Mouse (Mus musculus) lung, embryonic 16.5 days (tissue): ENCODE data around the gene Nfkb1. TPM values are rescaled to one million over a fixed set of nuclear protein-coding genes. Genes with fewer than 3 reads are reported as not detected.

Experiments
- ATAC-seq: fragments of 200-750 bp; cut with Nextera tagmentation; 2 replicates; pipeline ENCODE4 v1.8.0; 2017; ENCODE audit warnings: low read depth, mild to moderate bottlenecking, moderate library complexity
- H3K27ac ChIP-seq: fragments of 300-500 bp; sonication (generic); 2 replicates; pipeline ENCODE4 v1.5.1; 2014; ENCODE audit warnings: mild to moderate bottlenecking, control low read depth, low read length
- H3K27me3 ChIP-seq: fragments of 300-500 bp; sonication (generic); 2 replicates; pipeline ENCODE4 v1.6.1; 2014; ENCODE audit warnings: low read depth, low read length, mixed read lengths; ENCODE audit not compliant: control insufficient read depth, insufficient read depth
- H3K36me3 ChIP-seq: fragments of 300-500 bp; sonication (generic); 2 replicates; pipeline ENCODE4 v1.6.1; 2014; ENCODE audit warnings: low read length; ENCODE audit not compliant: control insufficient read depth, insufficient read depth
- H3K4me1 ChIP-seq: fragments of 300-500 bp; sonication (generic); replicated peaks from 2 replicates; pipeline ENCODE4 v1.6.1; 2014; ENCODE audit warnings: low read length, mixed read lengths; ENCODE audit not compliant: control insufficient read depth, insufficient read depth
- H3K4me2 ChIP-seq: fragments of 300-500 bp; sonication (generic); 2 replicates; pipeline ENCODE4 v1.6.1; 2014; ENCODE audit warnings: low read depth, low read length, control low read depth
- H3K4me3 ChIP-seq: fragments of 300-500 bp; sonication (generic); 2 replicates; pipeline ENCODE4 v1.5.1; 2014; ENCODE audit warnings: mild to moderate bottlenecking, low read length, control low read depth
- H3K9ac ChIP-seq: fragments of 300-500 bp; sonication (generic); 2 replicates; pipeline ENCODE4 v1.6.1; 2014; ENCODE audit warnings: low read length, control low read depth
- H3K9me3 ChIP-seq: fragments of 300-500 bp; sonication (generic); 2 replicates; pipeline ENCODE4 v1.6.1; 2016; ENCODE audit warnings: low read length; ENCODE audit not compliant: control insufficient read depth
- WGBS: fragments of 180-500 bp; shearing (Covaris S2); extraction: QIAGEN DNeasy Blood & Tissue Kit; methylation state at CpG from one replicate; pipeline ENCODE4 v1.1.7; 2014; 5-methylcytosine and 5-hydroxymethylcytosine counted together
- polyA plus RNA-seq: library from polyadenylated mRNA; unstranded; fragments of >200 nt; fragmentation: Nextera tagmentation; extraction: Ambion mirVana; gene quantifications from 2 replicates; pipeline ENCODE4 v1.2.1, GENCODE M21; 2015

The Nfkb1 gene
- polyA plus RNA-seq, 1 experiment from 2014 or later: 26.8 TPM

- Histone ChIP-seq H3K27ac (no peak overlapping the region), H3K4me3 (no peak overlapping the region), H3K4me1 (peaks cover 3% of the 10 kb centered on the region; the same call in 1 of the 2 replicates), H3K9me3 (no peaks in the 10 kb centered on the region), H3K4me2 (no peak overlapping the region), H3K9ac (no peak overlapping the region), H3K27me3 (no peaks in the 10 kb centered on the region), H3K36me3 (0 out of 2 replicates have a peak, but pooled peaks cover 3% of the 10 kb centered on the region)
- 61% methylated on average over 10 of the region's 10 CpGs for WGBS
- peak; percentile 37; the same call in 1 of the 2 replicates for ATAC-seq
Observed at GRCm38 (mm10) chr3:135631096-135631457, 60.3 kb downstream of the Nfkb1 start.

GRCm38 (mm10) chr3:135630430-135631095, 60.8 kb downstream of the Nfkb1 start:
- WGBS: 70% methylated on average over 21 of the region's 21 CpGs
- ATAC-seq: 0 out of 2 replicates have a peak, but pooled peaks have one; percentile 14
- H3K27me3 ChIP-seq: no peaks in the 10 kb centered on the region
- no peak overlapping the region for H3K27ac ChIP-seq
- H3K9me3 ChIP-seq: no peaks in the 10 kb centered on the region
- H3K4me2 ChIP-seq: no peak overlapping the region
- no peak overlapping the region for H3K9ac ChIP-seq
- no peak overlapping the region for H3K4me3 ChIP-seq
- peaks cover 3% of the 10 kb centered on the region; the same call in 1 of the 2 replicates for H3K4me1 ChIP-seq
- 0 out of 2 replicates have a peak, but pooled peaks cover 3% of the 10 kb centered on the region for H3K36me3 ChIP-seq

GRCm38 (mm10) chr3:135629830-135630355, 61.5 kb downstream of the Nfkb1 start:
- Histone ChIP-seq H3K9me3 (no peaks in the 10 kb centered on the region), H3K4me2 (no peak overlapping the region), H3K27me3 (no peaks in the 10 kb centered on the region), H3K4me1 (peaks cover 3% of the 10 kb centered on the region; the same call in 1 of the 2 replicates), H3K4me3 (no peak overlapping the region), H3K9ac (no peak overlapping the region), H3K36me3 (0 out of 2 replicates have a peak, but pooled peaks cover 3% of the 10 kb centered on the region), H3K27ac (no peak overlapping the region)
- WGBS: 66% methylated on average over 4 of the region's 4 CpGs
- ATAC-seq: no peak

GRCm38 (mm10) chr3:135628706-135629169, 62.6 kb downstream of the Nfkb1 start:
- Histone ChIP-seq H3K9me3 (no peaks in the 10 kb centered on the region), H3K36me3 (0 out of 2 replicates have a peak, but pooled peaks cover 3% of the 10 kb centered on the region), H3K27me3 (no peaks in the 10 kb centered on the region), H3K4me2 (no peak overlapping the region), H3K4me3 (no peak overlapping the region), H3K9ac (no peak overlapping the region), H3K27ac (0 out of 2 replicates have a peak overlapping the region, but pooled peaks have one; percentile 24), H3K4me1 (peaks cover 3% of the 10 kb centered on the region; the same call in 1 of the 2 replicates)
- WGBS: 56% methylated on average over 9 of the region's 9 CpGs
- peak; percentile 67 for ATAC-seq

- Histone ChIP-seq H3K4me1 (peaks cover 3% of the 10 kb centered on the region; the same call in 1 of the 2 replicates), H3K4me2 (no peak overlapping the region), H3K4me3 (no peak overlapping the region), H3K27ac (0 out of 2 replicates have a peak overlapping the region, but pooled peaks have one; percentile 24), H3K27me3 (no peaks in the 10 kb centered on the region), H3K36me3 (0 out of 2 replicates have a peak, but pooled peaks cover 3% of the 10 kb centered on the region), H3K9me3 (no peaks in the 10 kb centered on the region), H3K9ac (no peak overlapping the region)
- WGBS: 82% methylated on average over 9 of the region's 9 CpGs
- no peak for ATAC-seq
Observed at GRCm38 (mm10) chr3:135628000-135628705, 63.2 kb downstream of the Nfkb1 start.

GRCm38 (mm10) chr3:135625290-135625689, 66.1 kb downstream of the Nfkb1 start:
- Histone ChIP-seq H3K4me3 (no peak overlapping the region), H3K27ac (no peak overlapping the region), H3K4me1 (peaks cover 3% of the 10 kb centered on the region; the same call in 1 of the 2 replicates), H3K36me3 (peaks cover 5% of the 10 kb centered on the region; the same call in 1 of the 2 replicates), H3K27me3 (no peaks in the 10 kb centered on the region), H3K9me3 (no peaks in the 10 kb centered on the region), H3K4me2 (no peak overlapping the region), H3K9ac (no peak overlapping the region)
- 98% methylated on average over 2 of the region's 2 CpGs for WGBS
- no peak for ATAC-seq

- no peak overlapping the region for H3K9ac ChIP-seq
- H3K27ac ChIP-seq: no peak overlapping the region
- ATAC-seq: no peak
- 88% methylated on average over 7 of the region's 7 CpGs for WGBS
- peaks cover 23% of the 10 kb centered on the region; the same call in 1 of the 2 replicates for H3K36me3 ChIP-seq
- no peaks in the 10 kb centered on the region for H3K9me3 ChIP-seq
- no peaks in the 10 kb centered on the region for H3K4me1 ChIP-seq
- no peak overlapping the region for H3K4me2 ChIP-seq
- H3K27me3 ChIP-seq: no peaks in the 10 kb centered on the region
- H3K4me3 ChIP-seq: no peak overlapping the region
Observed at GRCm38 (mm10) chr3:135616730-135617129, 74.6 kb downstream of the Nfkb1 start.

GRCm38 (mm10) chr3:135614376-135614775, 77.0 kb downstream of the Nfkb1 start:
- Histone ChIP-seq H3K27me3 (no peaks in the 10 kb centered on the region), H3K36me3 (peaks cover 25% of the 10 kb centered on the region; the same call in 1 of the 2 replicates), H3K4me2 (no peak overlapping the region), H3K9ac (no peak overlapping the region), H3K9me3 (no peaks in the 10 kb centered on the region), H3K27ac (no peak overlapping the region), H3K4me3 (no peak overlapping the region), H3K4me1 (no peaks in the 10 kb centered on the region)
- 62% methylated on average over 3 of the region's 3 CpGs for WGBS
- no peak for ATAC-seq

GRCm38 (mm10) chr3:135610221-135610620, 81.1 kb downstream of the Nfkb1 start:
- WGBS: 58% methylated on average over 3 of the region's 3 CpGs
- Histone ChIP-seq H3K4me3 (no peak overlapping the region), H3K9me3 (no peaks in the 10 kb centered on the region), H3K4me1 (peaks cover 21% of the 10 kb centered on the region), H3K27ac (no peak overlapping the region), H3K4me2 (no peak overlapping the region), H3K36me3 (peaks cover 17% of the 10 kb centered on the region; the same call in 1 of the 2 replicates), H3K27me3 (no peaks in the 10 kb centered on the region), H3K9ac (no peak overlapping the region)
- no peak for ATAC-seq
